Mouse (Mus musculus) lung, postnatal 14 days (tissue): ENCODE measurements around the gene Acp5.
"Not testable (repeated sequence)": the region's sequence is repeated elsewhere in the genome, so short reads cannot be mapped to it uniquely, and the experiment has no call there.

Experiments
- DNase-seq: peaks from one replicate; pipeline ENCODE4 v3.0.0; 2021

Gene Acp5

DNA sequence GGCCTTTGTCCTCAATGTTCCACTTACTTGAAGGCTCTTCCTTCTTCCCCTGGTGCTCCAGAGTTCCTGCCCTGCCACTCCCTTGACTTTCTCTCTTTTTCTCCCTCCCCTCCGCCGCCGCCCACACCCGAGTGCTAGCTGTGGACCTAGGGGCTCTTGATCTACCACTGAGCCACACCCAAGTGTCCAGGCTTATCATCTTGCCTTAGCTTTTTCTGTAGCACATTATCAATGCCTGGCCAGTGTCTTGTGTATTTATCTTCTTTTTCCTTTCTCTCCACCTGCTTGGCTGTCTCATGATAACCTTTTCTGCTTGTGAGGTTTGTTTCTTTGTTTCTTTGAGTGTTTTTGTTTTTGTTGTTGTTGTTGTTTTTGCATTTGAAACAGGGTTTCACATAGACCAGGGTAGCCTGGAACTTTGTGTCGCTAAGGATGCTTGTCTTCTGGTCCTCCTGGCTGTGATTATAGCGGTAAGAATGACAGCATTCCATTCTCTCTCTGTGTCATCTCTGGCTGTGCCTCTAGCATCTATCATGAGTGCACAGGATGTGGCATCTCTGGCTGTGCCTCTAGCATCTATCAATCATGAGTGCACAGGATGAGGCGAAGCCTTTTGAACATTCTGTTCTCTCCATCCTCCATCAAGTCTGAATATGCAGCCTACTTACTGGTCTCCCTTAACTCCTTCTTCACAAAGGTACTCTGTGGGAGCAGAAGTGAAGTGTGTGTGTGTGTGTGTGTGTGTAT is at the start of gene Acp5:
Acp5 (minus strand) TSS at position 68 of the 747 bp plus-strand sequence.
- no peak for DNase-seq

- no peak for DNase-seq
These were observed 36.8 kb upstream of the Acp5 start for GRCm38 (mm10) chr9:22172318-22172717.

- no peak for DNase-seq
These were observed 33.8 kb upstream of the Acp5 start for GRCm38 (mm10) chr9:22169327-22169726.

GRCm38 (mm10) chr9:22167751-22168150 is 32.2 kb upstream of the Acp5 start:
- no peak for DNase-seq

GRCm38 (mm10) chr9:22166686-22167085 is 31.2 kb upstream of the Acp5 start:
- DNase-seq = no peak

DNA sequence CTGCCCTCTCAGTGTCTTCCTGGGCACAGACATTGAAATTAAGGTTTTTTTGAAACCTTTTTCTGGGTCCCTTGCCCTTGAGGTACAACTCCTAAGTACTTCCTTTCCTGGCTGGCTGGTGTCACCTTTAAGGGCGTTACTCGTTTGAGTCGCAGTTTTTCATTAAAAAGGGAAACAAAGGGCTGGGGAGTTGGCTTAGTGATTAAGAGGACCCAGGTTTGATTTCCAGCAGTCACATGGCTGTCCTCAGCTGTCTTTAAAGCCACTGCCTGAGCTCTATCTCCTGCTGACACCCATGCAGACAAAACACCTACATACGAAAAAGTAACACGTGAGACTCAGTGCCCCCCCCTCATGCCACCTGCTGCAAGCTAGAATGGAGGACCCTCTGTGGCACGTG is 30.5 kb upstream of the Acp5 start:
- no peak for DNase-seq

GRCm38 (mm10) chr9:22164711-22165668 is 29.5 kb upstream of the Acp5 start:
- DNase-seq = peak; percentile 18

GRCm38 (mm10) chr9:22162912-22163311 is 27.4 kb upstream of the Acp5 start:
- DNase-seq = no peak

- no peak for DNase-seq
These were observed 26.8 kb upstream of the Acp5 start for GRCm38 (mm10) chr9:22162305-22162704.

DNA sequence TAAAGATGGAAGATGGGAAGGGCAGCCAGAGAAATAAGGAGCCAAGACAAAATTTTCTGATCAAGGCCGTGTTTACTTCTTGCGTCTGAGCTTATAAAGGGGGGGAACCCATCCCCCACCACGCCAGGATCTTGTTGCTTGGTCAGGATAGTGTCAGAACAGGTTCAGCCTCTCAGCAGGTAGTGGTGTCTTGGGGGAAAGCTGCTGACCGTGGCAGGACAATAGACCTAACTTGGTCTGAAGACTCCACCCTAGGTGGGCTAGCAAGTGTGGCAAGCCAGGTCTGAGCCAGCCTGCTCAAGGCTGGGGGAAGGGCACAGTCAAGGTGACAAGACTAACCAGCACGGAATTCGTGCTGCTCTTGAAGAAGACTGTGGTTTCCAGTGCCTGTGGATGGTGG is 25.8 kb upstream of the Acp5 start:
- no peak for DNase-seq

DNA sequence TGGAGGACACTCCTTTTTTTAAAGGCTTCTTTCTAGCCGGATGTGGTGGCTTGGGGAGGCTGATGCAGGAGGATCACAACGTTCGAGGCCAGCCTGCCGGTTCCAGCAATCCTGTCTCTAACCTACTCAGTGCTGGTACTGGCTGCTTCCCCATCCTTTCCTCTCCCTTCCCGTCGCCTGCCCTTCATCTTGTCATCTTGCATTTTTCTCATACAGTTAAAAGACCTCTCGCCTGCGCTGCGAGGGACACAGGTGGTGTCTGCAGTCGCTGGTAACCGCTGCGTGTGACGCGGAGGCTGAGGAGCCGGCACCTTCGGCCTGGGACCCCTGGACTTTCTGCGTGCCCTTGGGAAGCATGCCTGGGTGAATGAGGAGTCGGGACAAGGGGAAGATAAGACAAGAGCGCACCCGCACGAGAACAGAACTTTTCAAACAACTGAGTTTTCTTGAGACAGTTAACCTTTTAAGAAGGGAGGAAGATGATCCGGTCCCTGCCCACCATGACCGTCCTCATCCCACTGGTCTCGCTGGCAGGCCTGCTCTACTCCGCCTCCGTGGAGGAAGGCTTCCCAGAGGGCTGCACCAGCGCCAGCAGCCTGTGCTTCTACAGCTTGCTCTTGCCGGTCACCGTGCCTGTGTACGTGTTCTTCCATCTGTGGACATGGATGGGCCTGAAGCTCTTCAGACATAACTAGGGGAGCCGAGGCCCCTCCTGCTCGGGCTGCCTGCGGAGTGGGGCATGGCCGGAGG is 22.2 kb upstream of the Acp5 start:
- no peak for DNase-seq

DNA sequence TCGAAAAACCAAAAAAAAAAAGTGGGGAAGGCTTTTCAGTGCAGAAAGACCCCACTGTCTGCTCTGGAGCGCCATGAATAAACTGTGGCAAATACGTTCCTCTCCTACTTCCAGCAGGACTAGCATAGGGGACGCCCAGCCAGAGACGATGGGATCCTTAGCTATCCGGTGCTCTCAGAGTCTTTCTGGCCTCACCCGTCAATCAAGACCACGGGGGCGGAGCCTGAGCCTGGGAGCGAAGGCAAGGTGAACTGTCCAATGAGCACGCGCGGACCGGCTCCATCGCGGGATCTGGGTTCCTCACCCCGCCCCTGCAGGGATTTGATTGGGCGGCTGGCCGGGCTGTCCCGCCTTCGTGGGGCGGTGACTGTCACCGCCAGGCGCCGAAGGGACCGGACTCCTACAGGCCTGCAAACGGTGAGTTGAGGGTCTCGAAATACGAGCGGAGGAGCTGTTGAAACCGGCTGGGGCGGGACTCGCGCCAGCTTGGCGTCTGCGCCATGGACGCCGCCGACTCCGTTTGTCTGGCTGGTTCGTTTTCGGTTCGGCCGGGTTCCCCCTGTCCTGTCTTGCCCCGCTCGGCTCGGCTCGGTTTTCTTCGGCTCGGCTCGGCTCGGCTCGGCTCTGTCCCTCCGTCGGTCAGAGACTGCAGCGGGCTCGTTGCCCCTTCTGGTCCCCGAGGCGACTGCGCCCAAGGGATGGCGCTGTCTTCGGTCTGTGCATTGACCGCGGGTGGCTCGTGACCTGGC is 21.2 kb upstream of the Acp5 start, which contains the start of gene Pigyl:
Pigyl (plus strand) TSS at position 350 of the 749 bp plus-strand sequence.
- peak; percentile 99 for DNase-seq

DNA sequence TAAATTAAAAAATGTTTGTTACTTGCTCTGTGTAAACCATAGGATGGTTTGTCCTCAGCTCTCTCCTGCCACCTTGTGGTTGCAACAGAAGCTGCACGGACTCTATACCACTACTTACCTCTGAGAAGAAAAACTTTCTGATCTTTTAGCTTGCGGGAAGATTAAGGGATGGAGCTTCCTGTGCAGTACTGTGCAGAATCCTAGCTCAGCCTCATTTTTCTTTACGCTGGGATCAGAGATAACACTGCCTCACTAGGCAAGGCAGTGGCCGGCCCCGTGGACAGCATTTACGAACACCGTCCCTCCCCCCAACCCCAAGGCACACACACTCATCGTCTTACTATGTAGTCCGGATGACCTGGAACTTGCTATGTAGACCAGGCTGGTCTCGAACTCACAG is 20.1 kb upstream of the Acp5 start:
- peak; percentile 79 for DNase-seq

GRCm38 (mm10) chr9:22153810-22154209 is 18.3 kb upstream of the Acp5 start:
- no peak for DNase-seq

DNA sequence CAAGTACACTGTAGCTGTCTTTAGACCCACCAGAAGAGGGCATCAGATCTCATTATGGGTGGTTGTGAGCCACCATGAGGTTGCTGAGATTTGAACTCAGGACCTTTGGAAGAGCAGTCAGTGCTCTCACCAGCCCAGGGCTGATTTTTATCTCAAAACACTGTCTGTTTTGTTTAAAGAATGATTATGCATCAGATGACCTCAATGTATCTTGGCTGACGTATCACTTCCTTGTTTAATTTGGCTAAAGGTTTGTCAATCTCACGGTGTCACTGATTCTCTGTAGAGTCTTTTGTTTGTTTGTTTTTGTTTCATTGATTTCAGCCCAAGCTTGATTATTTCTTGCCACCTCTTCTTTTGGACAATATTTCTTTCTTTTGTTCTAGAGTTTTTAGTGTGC is 15.4 kb upstream of the Acp5 start:
- no peak for DNase-seq

DNA sequence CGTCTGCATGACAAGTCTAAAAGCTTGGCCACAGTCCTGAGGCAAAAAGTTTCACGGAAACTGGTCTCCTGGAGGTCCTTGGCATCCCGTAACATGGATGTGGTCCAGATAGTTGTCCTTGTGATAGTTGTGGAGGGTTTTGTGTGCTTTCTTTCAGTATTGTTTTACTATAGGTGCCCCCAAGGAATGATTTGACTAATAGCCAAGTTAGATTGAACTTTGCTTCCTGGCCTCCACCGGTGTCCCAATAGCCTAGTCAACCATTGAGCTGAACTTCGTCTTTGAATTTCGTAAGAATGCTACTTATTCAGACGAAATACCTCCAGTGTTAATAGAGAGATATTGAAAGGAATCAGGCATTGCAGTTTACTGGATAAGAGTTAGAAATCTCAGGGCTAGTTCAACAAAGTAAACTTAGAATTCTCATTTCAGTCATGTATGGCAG is 14.8 kb upstream of the Acp5 start:
- not testable (repeated sequence) for DNase-seq

DNA sequence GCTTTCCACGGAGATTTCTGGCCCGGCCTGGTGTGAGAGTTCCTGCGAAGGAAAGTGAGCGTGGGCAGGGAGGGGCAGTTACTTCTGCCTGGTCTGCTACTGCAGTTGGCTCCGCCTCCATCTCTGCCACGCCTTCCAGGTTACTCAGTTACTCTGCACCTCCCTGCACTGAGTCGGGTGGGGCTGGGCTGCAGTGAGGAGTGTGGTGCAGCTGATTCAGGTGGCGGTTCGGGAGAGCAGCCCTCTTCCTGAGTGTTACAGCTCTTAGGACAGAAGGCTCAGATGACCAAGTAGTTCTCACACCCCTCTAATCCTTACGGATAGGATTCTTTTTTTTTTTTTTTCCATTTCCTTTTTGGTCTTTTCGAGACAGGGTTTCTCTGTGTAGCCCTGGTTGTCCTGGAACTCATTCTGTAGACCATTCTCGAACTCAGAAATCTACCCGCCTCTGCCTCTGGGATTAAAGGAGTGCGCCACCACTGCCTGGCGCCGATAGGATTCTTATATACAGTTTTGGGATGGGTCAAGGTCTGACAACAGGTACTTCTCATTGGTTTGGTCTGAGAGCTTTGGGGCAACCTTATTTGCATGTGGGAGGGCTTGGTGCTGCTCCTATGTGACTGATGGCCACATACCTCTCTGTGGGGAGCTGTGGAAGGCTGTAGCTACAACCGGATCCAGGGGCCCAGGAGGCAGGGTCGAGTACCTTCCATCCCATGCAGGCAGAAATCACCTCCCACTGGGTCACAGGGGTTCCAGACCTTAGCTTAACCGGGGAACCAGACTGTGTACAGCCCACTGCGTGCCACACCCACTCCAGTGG is 14.1 kb upstream of the Acp5 start:
- DNase-seq = no peak

- DNase-seq = no peak
These were observed 8.9 kb upstream of the Acp5 start for GRCm38 (mm10) chr9:22144304-22144965.

DNA sequence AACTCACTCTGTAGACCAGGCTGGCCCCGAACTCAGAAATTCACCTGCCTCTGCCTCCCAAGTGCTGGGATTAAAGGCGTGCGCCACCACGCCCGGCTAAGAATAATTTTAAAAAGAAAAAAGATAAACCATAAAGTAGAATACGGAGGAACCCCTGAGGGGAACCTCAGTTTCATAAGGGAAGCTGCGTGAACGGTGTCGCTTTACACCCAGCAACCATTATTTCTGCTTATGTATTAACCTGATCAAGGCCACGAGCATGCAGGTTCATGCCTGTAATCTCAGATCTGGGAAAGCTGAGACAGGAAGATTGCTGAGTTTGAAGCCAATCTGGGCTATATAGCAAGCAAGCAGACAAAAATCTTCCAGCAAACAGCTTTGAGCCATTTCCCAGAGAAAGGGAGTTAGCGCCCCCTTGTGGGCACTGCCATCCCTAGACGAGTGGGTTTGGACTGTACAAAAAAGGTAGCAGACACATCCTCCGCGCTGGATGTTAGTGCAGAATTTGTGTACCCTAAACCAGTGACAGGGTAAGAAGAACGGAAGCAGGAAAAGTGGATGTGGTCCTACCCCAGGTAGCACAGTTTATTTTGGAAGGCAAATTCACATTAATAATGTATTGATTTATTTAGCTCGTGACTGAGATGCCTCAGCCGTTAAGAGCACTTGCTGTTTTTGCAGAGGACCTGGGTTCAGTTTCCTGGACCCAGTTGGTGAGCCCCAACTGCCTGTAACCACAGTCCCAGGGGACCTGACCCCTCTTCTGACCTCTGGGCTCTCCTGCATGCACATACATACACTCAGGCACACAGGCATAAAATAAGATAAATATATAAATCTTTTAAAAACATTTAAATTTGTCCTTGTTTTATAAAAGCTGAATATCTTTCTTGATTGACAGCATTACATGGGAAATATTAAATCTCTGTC is 7.9 kb upstream of the Acp5 start:
- DNase-seq = peak; percentile 94

DNA sequence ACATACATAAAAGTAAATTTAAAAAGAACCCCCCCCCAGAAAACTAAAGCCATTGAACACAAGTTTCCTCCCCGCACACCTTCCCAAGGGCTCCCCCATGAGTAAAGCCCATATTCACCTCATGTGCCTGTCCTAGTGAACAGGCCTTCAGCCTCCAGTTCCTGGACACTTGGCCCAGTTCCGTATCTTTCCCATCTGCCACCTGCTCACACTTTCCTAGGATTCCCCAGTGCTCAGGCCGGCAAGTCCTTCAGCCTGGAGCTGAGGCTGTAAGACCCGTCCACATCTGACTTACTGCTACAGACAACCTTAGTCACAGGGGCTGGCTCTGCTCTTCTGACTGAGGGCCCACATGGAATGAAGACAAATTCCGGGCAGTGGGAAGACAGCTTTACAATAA is 4.2 kb upstream of the Acp5 start:
- no peak for DNase-seq
